Mouse (Mus musculus) urinary bladder, postnatal 25 days (tissue): ENCODE measurements around the gene Krtap19-4.

Source experiments
- DNase-seq: peaks from one replicate; pipeline ENCODE4 v3.0.0; 2022; ENCODE audit warnings: low spot score

The Krtap19-4 gene

DNA sequence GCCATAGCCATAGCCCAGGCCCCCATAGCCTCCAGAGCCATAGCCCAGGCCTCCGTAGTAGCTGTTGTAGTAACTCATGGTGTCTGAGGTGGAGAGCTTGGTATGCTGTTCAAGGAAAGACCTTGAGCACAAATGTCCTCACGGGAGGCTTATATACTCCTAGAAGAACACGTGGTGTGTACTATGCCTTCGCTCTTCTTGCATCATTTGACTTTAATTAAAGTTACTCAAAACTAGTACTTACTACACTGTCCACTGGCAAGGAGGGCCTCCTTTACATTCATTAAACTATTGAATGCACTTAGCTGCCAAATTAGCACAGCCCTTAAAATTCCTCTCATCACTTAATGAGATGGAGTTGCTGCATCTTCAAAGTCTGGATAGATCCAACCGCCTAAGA lies at the start of gene Krtap19-4:
Gene Krtap19-4 (minus strand): TSS at position 101 of the 400 bp plus-strand sequence.
- no peak for DNase-seq

DNA sequence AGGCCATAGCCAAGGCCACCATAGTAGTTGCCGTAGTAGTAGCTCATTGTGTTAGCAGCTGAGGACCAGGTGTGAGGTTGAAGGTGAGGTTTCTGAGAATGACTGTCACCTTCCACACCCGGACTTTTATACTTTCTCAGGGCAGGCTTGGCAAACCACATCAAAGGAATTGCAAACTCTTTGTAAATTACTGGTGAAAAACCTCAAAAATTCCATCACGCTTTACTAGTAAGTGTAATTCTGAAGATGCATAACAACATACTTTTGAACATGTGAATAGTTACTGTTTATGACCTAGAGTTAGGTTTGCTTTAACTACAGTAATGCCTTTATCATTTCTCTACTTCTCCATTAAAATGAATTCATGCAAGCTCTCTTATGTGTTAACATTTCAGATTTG lies 47.3 kb upstream of the Krtap19-4 start, which contains the start of gene Krtap19-9b:
Gene Krtap19-9b (minus strand): TSS at position 101 of the 400 bp plus-strand sequence.
- DNase-seq: no peak

DNA sequence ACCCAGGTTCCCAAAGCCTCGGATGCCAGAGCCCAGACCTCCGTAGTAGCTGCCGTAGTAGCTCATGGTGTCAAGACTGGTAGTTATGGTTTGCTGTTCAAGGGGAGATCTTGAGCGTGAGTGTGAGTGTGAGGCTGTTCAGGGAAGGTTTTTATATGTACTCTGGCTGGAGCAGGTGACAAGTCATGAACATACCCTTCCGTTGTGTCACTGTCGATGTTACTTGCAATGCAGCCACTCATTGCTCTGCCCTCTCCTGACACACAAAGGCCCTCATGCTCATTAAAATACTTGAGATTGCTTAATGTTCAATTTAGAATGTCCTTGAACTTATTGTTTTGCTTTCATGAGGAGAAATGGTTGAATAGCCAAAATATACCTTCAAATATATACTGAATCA lies 11.5 kb upstream of the Krtap19-4 start, which contains the start of gene Krtap19-5:
Gene Krtap19-5 (minus strand): TSS at position 101 of the 400 bp plus-strand sequence.
- no peak for DNase-seq

- DNase-seq: no peak
Measured at GRCm38 (mm10) chr16:88886870-88887269, 2.0 kb upstream of the Krtap19-4 start.

GRCm38 (mm10) chr16:88877938-88878337 lies 7.0 kb downstream of the Krtap19-4 start, which contains the start of gene Krtap19-3:
Krtap19-3 (minus strand) TSS chr16:88878038.
- no peak for DNase-seq

DNA sequence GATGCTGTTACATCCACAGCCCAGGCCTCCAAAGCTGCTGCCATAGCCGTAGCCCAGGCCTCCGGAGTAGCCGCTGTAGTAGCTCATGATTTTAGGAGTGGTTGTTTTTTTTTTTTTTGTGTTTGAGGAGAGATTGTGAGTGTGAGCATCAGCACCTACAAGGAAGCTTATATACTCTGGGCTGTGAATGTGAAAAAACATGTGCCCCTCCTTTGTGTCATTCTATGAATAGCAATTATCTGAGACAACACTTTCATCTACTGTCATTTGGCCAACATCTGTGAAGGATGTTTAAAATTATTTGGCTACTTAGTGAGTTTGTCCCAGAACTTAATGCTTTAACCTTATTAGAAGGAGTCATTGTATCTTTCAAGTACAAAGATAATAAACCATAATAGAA lies 10.7 kb downstream of the Krtap19-4 start, which contains the start of gene Krtap19-2:
Gene Krtap19-2 (minus strand): TSS at position 101 of the 400 bp plus-strand sequence.
- no peak for DNase-seq

DNA sequence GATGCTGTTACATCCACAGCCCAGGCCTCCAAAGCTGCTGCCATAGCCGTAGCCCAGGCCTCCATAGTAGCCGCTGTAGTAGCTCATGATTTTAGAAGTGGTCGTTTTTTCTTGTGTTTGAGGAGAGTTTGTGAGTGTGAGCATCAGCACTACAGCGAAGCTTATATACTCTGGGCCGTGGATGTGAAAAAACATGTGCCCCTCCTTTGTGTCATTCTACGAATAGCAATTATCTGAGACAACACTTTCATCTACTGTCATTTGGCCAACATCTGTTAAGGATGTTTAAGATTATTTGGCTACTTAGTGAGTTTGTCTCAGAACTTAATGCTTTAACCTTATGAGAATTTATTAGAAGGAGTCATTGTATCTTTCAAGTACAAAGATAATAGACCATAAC lies 15.6 kb downstream of the Krtap19-4 start, which contains the start of gene Krtap19-1:
Gene Krtap19-1 (minus strand): TSS at position 101 of the 400 bp plus-strand sequence.
- DNase-seq: no peak

- no peak for DNase-seq
Measured at GRCm38 (mm10) chr16:88864887-88865407, 19.9 kb downstream of the Krtap19-4 start.

GRCm38 (mm10) chr16:88851450-88851849 lies 33.4 kb downstream of the Krtap19-4 start:
- DNase-seq: peak; percentile 5

DNA sequence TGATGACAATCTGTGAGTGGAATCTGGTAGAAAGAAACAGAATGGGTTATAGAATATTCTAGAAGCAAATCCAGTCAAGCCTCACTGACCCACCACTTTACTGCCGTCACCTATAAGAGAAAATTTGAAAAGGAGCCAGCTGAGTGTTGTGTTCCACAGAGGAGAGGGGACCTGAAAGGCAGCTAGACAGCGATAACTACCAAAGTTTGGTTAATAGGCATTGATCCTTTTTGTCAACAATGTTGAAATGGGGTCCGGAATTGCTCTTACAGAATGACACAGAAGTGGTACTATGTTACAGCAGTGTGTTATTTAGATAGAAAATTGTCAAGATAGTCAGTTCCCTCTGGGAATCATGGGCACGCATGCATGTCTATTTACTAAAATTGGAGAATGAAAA lies 36.3 kb downstream of the Krtap19-4 start:
- DNase-seq: no peak

- DNase-seq: no peak
Measured at GRCm38 (mm10) chr16:88847363-88847762, 37.5 kb downstream of the Krtap19-4 start.
